Mouse (Mus musculus) kidney, adult 2 months (tissue): ENCODE data around the gene Gm37240.

Source experiments
- CTCF ChIP-seq: fragments of 200-500 bp; conservative IDR thresholded peaks from 2 replicates; pipeline ENCODE4 v1.5.1; 2011; ENCODE audit warnings: low read depth, mild to moderate bottlenecking, control low read depth, low read length, moderate library complexity, mixed read lengths; ENCODE audit not compliant: insufficient read depth, insufficient read length
- POLR2A ChIP-seq: fragments of 200-500 bp; IDR thresholded peaks from one replicate; pipeline ENCODE4 v1.6.1; 2011; ENCODE audit warnings: low read depth, low read length, control low read depth

DNA sequence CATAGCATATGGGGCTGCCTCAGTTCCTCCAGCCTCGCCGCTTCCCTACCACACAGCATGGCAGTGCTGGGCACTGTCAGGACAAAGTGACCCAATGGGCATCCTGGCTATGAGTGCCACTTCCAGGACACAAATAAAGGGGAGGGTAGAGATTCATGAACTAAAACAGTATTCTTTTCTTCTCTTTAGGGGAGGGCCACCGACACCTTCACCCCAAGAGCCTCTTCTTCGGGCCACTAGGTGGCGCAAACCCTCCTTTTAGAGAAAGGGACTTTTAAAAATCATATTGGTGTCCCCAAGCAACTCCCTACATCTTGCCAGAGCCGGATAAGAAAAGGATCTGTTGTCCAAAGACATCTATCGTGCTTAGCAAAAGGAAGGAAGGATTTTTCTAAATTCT is 179.9 kb downstream of the Gm37240 start:
- TF ChIP-seq CTCF = peak; percentile 68
- no peak for TF ChIP-seq POLR2A
